Mouse (Mus musculus): Measurements from ENCODE around the gene Atrnl1. TPM values are rescaled to one million over a fixed set of nuclear protein-coding genes. Genes with fewer than 3 reads are reported as not detected.

Gene Atrnl1
- polyA plus RNA-seq, 1 experiment from 2014 or later: 1.8 TPM

DNA sequence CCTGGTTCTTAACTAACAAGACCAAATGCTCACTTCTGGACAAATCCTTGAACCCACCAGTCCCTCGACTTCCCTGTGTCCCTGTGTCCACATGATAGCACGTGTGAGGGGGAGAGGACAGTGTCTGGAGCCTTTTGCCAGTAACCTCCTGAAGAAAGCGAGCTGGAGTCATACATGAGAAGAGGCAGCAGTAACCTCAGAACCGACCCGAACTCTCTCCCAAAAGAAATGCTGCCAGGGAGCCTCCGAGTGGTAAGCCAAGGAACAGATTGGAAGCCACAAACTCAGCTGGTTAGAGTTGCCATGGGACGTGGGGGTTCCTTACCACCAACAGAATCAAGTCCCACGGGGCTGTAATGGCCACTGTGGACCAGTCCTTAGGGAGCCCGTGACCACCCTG is 509.8 kb downstream of the Atrnl1 start:
- Histone ChIP-seq H3K27ac (no peak overlapping the region), H3K27me3 (replicated peaks) (no peaks in the 10 kb centered on the region), H3K36me3 (no peaks in the 10 kb centered on the region), H3K4me1 (no peaks in the 10 kb centered on the region; the same call in 1 of the 2 replicates), H3K9ac (no peak overlapping the region), H3K4me3 (no peak overlapping the region), H3K9me3 (replicated peaks) (no peaks in the 10 kb centered on the region), H3K4me2 (no peak overlapping the region)
- no peak for ATAC-seq
- WGBS (ENCODE audit: insufficient replicate concordance): 65% methylated on average over 9 of the region's 9 CpGs

DNA sequence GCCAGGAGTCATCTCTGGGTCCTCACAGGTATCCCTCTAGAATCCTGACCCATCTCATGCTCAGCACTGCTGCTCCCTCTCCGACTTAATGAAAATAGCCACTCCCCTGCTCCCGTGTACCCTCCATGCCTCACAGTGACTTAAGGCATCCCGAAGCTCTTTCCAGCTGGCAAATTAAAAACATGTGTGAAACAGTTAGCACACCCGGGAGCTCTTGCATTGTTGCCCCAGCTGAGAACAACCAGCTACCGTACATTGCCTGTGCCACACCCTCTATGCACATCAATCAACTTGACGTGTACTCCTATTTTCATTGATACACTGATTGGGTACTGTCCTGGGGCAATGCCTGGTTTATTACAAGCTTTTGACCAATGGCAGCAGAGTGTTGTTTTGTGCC is 510.8 kb downstream of the Atrnl1 start:
- no peaks in the 10 kb centered on the region for H3K27me3 ChIP-seq (replicated peaks)
- no peaks in the 10 kb centered on the region; the same call in 1 of the 2 replicates for H3K4me1 ChIP-seq
- H3K9ac ChIP-seq: no peak overlapping the region
- no peaks in the 10 kb centered on the region for H3K9me3 ChIP-seq (replicated peaks)
- H3K36me3 ChIP-seq: no peaks in the 10 kb centered on the region
- H3K27ac ChIP-seq: no peak overlapping the region
- 72% methylated on average over 6 of the region's 6 CpGs for WGBS (ENCODE audit: insufficient replicate concordance)
- no peak for ATAC-seq
- no peak overlapping the region for H3K4me3 ChIP-seq
- no peak overlapping the region for H3K4me2 ChIP-seq

DNA sequence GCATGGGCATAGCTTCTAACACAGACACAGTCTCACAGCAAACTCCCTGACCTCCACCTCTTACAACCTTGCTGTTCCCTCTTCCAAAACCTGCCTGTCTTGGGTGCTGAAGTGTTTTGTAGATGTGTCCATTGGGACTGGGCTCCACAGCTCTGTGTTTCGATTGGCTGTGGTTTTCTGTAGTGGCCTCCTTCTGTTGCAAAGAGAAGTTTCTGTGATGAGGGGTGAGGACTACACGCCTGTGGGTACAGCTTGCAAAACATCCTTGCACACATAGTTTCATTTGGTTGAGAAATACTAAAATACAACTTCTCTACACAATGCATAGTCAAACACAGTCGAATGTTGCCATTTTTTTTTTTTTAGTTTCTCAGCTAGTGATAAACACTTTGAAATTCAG is 512.8 kb downstream of the Atrnl1 start:
- no peak for ATAC-seq
- H3K4me1 ChIP-seq: no peaks in the 10 kb centered on the region; the same call in 1 of the 2 replicates
- no peak overlapping the region for H3K4me2 ChIP-seq
- H3K9me3 ChIP-seq (replicated peaks): no peaks in the 10 kb centered on the region
- WGBS (ENCODE audit: insufficient replicate concordance): 65% methylated on average over 3 of the region's 3 CpGs
- no peaks in the 10 kb centered on the region for H3K27me3 ChIP-seq (replicated peaks)
- no peaks in the 10 kb centered on the region for H3K36me3 ChIP-seq
- no peak overlapping the region for H3K9ac ChIP-seq
- no peak overlapping the region for H3K27ac ChIP-seq
- H3K4me3 ChIP-seq: no peak overlapping the region

DNA sequence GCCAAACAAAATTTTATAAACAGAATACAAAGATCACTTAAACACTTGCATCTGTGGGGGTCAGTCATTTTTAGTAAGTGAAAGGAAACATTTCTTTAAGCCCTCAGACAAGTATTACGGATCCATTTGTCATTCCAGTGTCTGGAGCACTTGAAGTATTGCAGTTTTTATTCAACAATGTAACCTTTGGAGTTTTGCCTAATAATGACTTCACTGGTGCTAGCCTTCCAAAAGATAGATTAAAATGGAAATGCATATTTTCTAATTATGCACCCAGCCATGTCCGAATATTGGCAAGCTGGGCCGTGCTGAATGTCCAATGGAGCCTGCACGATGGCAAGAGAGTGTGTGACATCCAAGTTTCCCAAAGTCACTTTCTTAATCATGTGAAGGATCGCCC is 513.7 kb downstream of the Atrnl1 start:
- H3K27me3 ChIP-seq (replicated peaks): no peaks in the 10 kb centered on the region
- no peak overlapping the region for H3K4me2 ChIP-seq
- H3K9me3 ChIP-seq (replicated peaks): no peaks in the 10 kb centered on the region
- H3K4me3 ChIP-seq: no peak overlapping the region
- ATAC-seq: no peak
- H3K9ac ChIP-seq: no peak overlapping the region
- H3K4me1 ChIP-seq: no peaks in the 10 kb centered on the region; the same call in 1 of the 2 replicates
- H3K27ac ChIP-seq: no peak overlapping the region
- H3K36me3 ChIP-seq: no peaks in the 10 kb centered on the region
- 72% methylated on average over 5 of the region's 5 CpGs for WGBS (ENCODE audit: insufficient replicate concordance)

DNA sequence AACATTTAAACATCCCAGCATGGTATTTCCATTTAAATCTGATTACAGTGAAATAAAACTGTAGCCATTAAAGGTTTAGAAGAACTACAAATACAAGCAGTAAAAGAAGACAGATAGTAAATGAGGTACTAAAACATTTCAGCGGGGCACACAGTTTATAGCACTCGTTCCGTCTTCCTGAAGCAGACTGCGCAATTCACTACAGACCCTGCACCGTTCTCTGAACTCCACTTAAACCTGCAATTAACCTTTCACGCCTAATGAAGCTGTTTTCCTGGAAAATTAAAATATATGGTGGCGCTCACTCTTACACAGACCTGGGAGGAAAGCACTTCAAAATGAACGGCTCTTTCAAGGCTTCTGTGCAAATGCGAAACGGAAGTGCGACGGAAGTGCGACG is 514.2 kb downstream of the Atrnl1 start:
- Histone ChIP-seq H3K27ac (no peak overlapping the region), H3K4me1 (no peaks in the 10 kb centered on the region), H3K9me3 (replicated peaks) (no peaks in the 10 kb centered on the region), H3K9ac (no peak overlapping the region), H3K36me3 (no peaks in the 10 kb centered on the region), H3K4me3 (no peak overlapping the region), H3K4me2 (no peak overlapping the region), H3K27me3 (replicated peaks) (no peaks in the 10 kb centered on the region)
- ATAC-seq: no peak
- WGBS (ENCODE audit: insufficient replicate concordance): 84% methylated on average over 14 of the region's 14 CpGs

DNA sequence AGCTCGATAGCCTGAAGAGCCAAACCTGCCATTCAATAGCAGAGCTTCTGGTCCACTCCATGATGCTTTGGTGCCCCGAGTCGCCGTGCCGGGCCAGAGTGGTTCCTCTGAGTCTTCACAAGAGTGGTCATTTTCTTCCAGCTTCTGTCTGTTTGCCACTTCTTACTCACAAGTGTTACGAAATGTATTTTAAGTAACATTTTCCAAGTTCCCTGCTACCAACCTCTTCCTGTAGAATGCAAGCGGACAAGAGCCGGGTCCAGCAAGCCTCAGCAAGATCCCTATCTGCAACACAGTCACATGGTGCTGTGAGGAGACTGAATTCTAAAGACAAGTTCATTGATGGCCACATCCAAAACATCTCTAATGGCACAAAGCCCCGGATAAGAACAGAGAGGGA is 521.1 kb downstream of the Atrnl1 start:
- WGBS (ENCODE audit: insufficient replicate concordance): 75% methylated on average over 9 of the region's 9 CpGs
- ATAC-seq: no peak

DNA sequence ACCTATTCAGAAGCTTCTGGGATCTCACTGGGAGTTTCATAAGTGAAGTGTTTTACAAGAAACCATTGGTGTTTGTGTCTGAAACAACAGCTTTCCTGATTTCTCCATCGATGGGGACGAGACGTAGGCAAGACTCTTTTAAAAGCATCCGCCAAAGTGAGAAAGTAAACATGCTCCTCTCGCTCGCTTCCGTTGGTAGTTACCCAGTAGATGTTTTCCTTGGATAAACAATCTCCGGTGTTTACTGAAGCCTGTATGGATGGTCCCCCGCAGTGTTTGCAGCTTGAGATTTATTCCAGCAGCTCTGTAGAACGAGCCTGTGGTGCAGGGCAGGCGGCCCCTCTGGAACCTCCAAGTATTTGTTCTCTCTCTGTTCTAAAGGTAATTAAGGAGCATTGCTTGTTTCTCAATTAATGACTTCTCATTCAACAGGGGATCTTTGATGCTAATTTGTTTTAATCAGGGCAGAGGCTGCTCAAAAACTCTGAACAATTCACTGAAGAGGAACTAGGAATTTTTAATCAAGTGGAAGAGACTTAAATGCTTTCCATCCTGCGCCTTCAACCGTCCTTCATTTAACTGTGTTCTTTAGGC is 529.5 kb downstream of the Atrnl1 start:
- Histone ChIP-seq H3K4me1 (no peaks in the 10 kb centered on the region), H3K9ac (no peak overlapping the region), H3K27me3 (replicated peaks) (no peaks in the 10 kb centered on the region), H3K4me3 (no peak overlapping the region), H3K36me3 (no peaks in the 10 kb centered on the region), H3K9me3 (replicated peaks) (no peaks in the 10 kb centered on the region), H3K4me2 (no peak overlapping the region), H3K27ac (no peak overlapping the region)
- no peak for ATAC-seq
- WGBS (ENCODE audit: insufficient replicate concordance): 62% methylated on average over 13 of the region's 13 CpGs

More for the DNA sequence above, 521.1 kb downstream of the Atrnl1 start:
- no peak overlapping the region for H3K4me2 ChIP-seq
- no peak overlapping the region for H3K27ac ChIP-seq
- no peaks in the 10 kb centered on the region for H3K9me3 ChIP-seq (replicated peaks)
- H3K36me3 ChIP-seq: no peaks in the 10 kb centered on the region
- no peak overlapping the region for H3K4me3 ChIP-seq
- no peak overlapping the region for H3K9ac ChIP-seq
- no peaks in the 10 kb centered on the region for H3K27me3 ChIP-seq (replicated peaks)
- H3K4me1 ChIP-seq: no peaks in the 10 kb centered on the region

DNA sequence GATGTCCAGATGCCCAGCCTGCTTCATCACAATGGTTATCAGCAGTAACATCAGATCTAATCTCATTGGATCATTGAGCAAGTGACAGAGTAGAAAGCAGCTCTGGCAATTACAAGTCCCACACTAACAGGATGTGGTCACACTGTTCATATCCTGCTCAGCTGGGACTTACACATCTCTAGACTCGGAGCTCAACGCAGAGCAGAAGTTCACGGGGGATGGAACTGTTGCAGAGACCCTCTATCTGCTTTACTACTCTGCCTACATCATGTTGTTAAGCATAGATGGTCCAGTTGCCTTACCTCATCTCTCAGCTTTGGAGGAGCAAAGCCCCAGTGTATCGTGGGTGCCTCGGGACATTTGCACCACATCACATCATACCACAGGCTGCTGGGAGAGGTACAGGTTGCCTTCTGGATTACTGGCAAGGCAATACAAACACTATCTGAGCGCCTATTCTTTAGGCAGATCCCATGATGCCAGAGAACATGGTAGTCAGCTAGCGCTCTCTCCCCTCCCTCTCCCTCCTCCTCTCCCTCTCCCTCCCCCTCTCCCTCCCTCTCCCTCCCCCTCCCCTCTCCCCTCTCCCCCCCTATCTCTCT is 533.1 kb downstream of the Atrnl1 start:
- Histone ChIP-seq H3K27ac (no peak overlapping the region), H3K9ac (no peak overlapping the region), H3K27me3 (replicated peaks) (peaks cover 4% of the 10 kb centered on the region; the same call in 1 of the 2 replicates), H3K4me1 (no peaks in the 10 kb centered on the region), H3K36me3 (no peaks in the 10 kb centered on the region), H3K4me3 (no peak overlapping the region), H3K4me2 (no peak overlapping the region), H3K9me3 (replicated peaks) (no peaks in the 10 kb centered on the region)
- ATAC-seq: no peak
- 57% methylated on average over 7 of the region's 7 CpGs for WGBS (ENCODE audit: insufficient replicate concordance)

DNA sequence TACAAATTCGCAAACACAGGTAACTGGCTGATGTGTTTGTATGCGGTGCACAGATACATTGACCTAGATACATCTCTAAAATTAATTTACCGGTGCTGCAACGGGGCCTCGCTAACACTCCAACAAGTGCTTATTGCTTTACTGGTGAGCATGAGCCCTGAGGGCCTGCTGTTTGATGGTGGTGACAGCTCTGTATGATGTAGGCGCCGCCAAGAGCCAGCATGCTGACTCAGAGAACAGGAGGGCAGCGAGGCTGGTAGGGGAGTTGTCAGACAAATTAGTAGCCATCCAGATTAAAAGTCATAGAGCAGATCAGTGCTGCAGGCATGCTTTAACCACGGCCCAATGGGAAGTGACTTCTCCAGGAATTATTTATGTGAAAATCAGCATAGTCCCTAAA is 534.7 kb downstream of the Atrnl1 start:
- H3K9ac ChIP-seq: no peak overlapping the region
- no peak overlapping the region for H3K4me2 ChIP-seq
- no peaks in the 10 kb centered on the region for H3K9me3 ChIP-seq (replicated peaks)
- no peaks in the 10 kb centered on the region for H3K36me3 ChIP-seq
- H3K4me3 ChIP-seq: no peak overlapping the region
- no peak for ATAC-seq
- no peak overlapping the region for H3K27ac ChIP-seq
- WGBS (ENCODE audit: insufficient replicate concordance): 67% methylated on average over 9 of the region's 9 CpGs
- H3K27me3 ChIP-seq (replicated peaks): peaks cover 4% of the 10 kb centered on the region; the same call in 1 of the 2 replicates
- no peaks in the 10 kb centered on the region for H3K4me1 ChIP-seq

DNA sequence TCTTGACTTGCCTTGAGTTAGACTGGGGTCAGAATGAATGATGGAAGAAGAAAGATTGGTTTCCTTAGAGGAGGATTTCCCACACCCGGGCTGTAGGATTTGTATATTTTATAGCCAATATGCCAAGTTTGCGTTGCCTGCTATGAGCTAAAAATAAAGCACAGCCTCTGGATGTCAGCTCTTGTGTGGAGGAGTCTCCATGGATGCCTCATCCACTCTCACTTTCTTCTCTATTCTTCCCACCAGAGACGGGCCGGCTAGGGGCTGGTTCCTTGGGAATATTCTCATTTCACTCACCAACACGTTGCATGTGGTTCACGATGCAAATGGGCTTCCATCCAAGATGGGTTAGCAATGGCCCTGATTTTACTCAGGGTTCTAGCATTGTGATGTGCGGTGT is 540.4 kb downstream of the Atrnl1 start:
- ATAC-seq: no peak
- Histone ChIP-seq H3K9ac (no peak overlapping the region), H3K4me1 (no peaks in the 10 kb centered on the region), H3K27ac (no peak overlapping the region), H3K4me3 (no peak overlapping the region), H3K27me3 (replicated peaks) (peaks cover 1% of the 10 kb centered on the region; the same call in 1 of the 2 replicates), H3K4me2 (no peak overlapping the region), H3K36me3 (no peaks in the 10 kb centered on the region), H3K9me3 (replicated peaks) (no peaks in the 10 kb centered on the region)
- 80% methylated on average over 7 of the region's 7 CpGs for WGBS (ENCODE audit: insufficient replicate concordance)

DNA sequence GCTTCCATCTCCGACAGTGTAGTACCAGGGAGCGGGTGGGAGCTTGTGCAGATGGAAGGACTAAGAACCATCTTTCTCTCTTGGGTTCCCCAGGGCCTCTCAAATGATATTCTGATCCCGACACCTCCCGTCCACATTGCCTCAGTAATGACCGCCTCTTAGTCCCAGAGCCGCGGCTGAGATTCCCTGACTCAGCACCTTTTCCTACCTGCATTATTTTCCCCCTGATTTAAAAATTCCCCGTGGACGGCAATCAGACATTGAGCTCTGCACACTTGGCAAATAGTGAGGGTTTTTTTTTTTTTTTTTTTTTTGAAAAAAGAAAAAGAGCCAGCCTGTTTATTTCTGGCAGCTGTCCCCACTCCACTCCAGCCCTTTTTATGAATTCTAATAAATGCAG is 550.7 kb downstream of the Atrnl1 start:
- Histone ChIP-seq H3K9ac (no peak overlapping the region), H3K36me3 (no peaks in the 10 kb centered on the region), H3K4me3 (no peak overlapping the region), H3K4me1 (no peaks in the 10 kb centered on the region), H3K27me3 (replicated peaks) (no peaks in the 10 kb centered on the region), H3K4me2 (no peak overlapping the region), H3K9me3 (replicated peaks) (no peaks in the 10 kb centered on the region), H3K27ac (no peak overlapping the region)
- 81% methylated on average over 9 of the region's 9 CpGs for WGBS (ENCODE audit: insufficient replicate concordance)
- ATAC-seq: no peak

DNA sequence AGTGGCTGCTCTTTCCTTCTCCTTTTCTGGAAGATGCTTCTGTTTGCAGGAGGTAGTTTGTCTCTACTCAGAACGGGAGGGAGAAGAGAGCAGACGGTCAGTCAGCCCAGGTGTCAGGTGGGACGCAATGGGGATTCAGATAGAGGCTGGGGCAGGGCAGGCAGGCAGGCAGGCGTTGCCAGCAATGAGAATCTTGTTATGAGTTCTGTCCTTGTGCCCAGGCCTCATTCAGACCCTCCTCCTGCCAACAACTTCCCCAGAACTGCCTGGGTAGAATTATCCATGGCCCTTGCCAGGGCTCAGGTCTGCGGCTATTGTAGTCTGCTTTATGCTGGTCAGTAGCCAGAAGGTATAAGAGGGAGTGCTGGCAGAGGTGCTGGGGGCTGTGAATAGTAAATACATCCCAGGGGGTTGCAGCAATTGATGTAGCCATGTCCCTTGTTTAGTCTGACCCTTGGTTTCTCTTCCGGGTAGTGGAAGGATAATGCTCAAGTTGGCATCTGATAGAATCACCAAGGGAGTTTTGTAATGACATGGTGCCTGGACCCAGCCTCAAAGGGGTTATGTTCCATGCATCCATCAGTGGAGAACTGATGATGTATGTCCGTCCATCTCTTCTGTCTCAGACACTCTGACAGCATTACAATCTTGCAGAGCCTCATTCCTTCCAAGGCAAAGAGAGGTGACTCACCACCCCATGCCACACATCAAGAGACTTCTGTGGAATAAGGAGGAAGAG is 554.2 kb downstream of the Atrnl1 start:
- ATAC-seq: no peak
- H3K27me3 ChIP-seq (replicated peaks): no peaks in the 10 kb centered on the region
- WGBS (ENCODE audit: insufficient replicate concordance): 55% methylated on average over 7 of the region's 7 CpGs

More for the DNA sequence above, 554.2 kb downstream of the Atrnl1 start:
- Histone ChIP-seq H3K9me3 (replicated peaks) (no peaks in the 10 kb centered on the region), H3K4me2 (no peak overlapping the region), H3K36me3 (no peaks in the 10 kb centered on the region), H3K27ac (no peak overlapping the region), H3K9ac (no peak overlapping the region), H3K4me3 (no peak overlapping the region), H3K4me1 (no peaks in the 10 kb centered on the region)

Measured in liver, embryonic 12.5 days (tissue).